Mouse (Mus musculus): ENCODE measurements around the gene Sorcs1. TPM values are rescaled to one million over a fixed set of nuclear protein-coding genes. Genes with fewer than 3 reads are reported as not detected.

Sorcs1 gene
- polyA plus RNA-seq, 1 experiment from 2014 or later = 1.1 TPM

GRCm38 (mm10) chr19:50640251-50641032 is 38.0 kb downstream of the Sorcs1 start:
- WGBS = 82% methylated on average over 8 of the region's 8 CpGs
- Histone ChIP-seq H3K4me2 (no peak overlapping the region), H3K27me3 (no peaks in the 10 kb centered on the region), H3K4me3 (replicated peaks) (no peak overlapping the region), H3K36me3 (no peaks in the 10 kb centered on the region), H3K4me1 (replicated peaks) (no peaks in the 10 kb centered on the region; the same call in 1 of the 2 replicates), H3K9ac (replicated peaks) (no peak overlapping the region), H3K27ac (no peak overlapping the region), H3K9me3 (no peaks in the 10 kb centered on the region)
- no peak for ATAC-seq (ENCODE audit: insufficient number of reproducible peaks, insufficient read depth, low FRiP score, low TSS enrichment, low read depth)

GRCm38 (mm10) chr19:50638176-50638575 is 40.3 kb downstream of the Sorcs1 start:
- H3K27ac ChIP-seq = no peak overlapping the region
- no peak for ATAC-seq (ENCODE audit: insufficient number of reproducible peaks, insufficient read depth, low FRiP score, low TSS enrichment, low read depth)
- WGBS = 77% methylated on average over 6 of the region's 6 CpGs
- H3K36me3 ChIP-seq = no peaks in the 10 kb centered on the region
- no peaks in the 10 kb centered on the region; the same call in 1 of the 2 replicates for H3K4me1 ChIP-seq (replicated peaks)
- H3K4me3 ChIP-seq (replicated peaks) = no peak overlapping the region
- no peaks in the 10 kb centered on the region for H3K9me3 ChIP-seq
- 0 out of 2 replicates have a peak, but pooled peaks cover 3% of the 10 kb centered on the region for H3K27me3 ChIP-seq
- H3K4me2 ChIP-seq = no peak overlapping the region
- no peak overlapping the region for H3K9ac ChIP-seq (replicated peaks)

- Histone ChIP-seq H3K4me1 (replicated peaks) (peaks cover 8% of the 10 kb centered on the region), H3K4me2 (peak overlapping the region; percentile 17; the same call in 1 of the 2 replicates), H3K4me3 (replicated peaks) (no peak overlapping the region), H3K9me3 (no peaks in the 10 kb centered on the region), H3K9ac (replicated peaks) (no peak overlapping the region), H3K27ac (no peak overlapping the region), H3K27me3 (no peaks in the 10 kb centered on the region), H3K36me3 (no peaks in the 10 kb centered on the region)
- WGBS = 26% methylated on average over 9 of the region's 9 CpGs
- no peak for ATAC-seq (ENCODE audit: insufficient number of reproducible peaks, insufficient read depth, low FRiP score, low TSS enrichment, low read depth)
Observed at GRCm38 (mm10) chr19:50614013-50614412, 64.4 kb downstream of the Sorcs1 start.

- ATAC-seq (ENCODE audit: insufficient number of reproducible peaks, insufficient read depth, low FRiP score, low TSS enrichment, low read depth) = no peak
- 15% methylated on average over 3 of the region's 3 CpGs for WGBS
- H3K4me3 ChIP-seq (replicated peaks) = no peak overlapping the region
Observed at GRCm38 (mm10) chr19:50611619-50612018, 66.8 kb downstream of the Sorcs1 start.

GRCm38 (mm10) chr19:50603882-50604281 is 74.6 kb downstream of the Sorcs1 start:
- no peak overlapping the region for H3K9ac ChIP-seq (replicated peaks)
- H3K27me3 ChIP-seq = no peaks in the 10 kb centered on the region
- no peak for ATAC-seq (ENCODE audit: insufficient number of reproducible peaks, insufficient read depth, low FRiP score, low TSS enrichment, low read depth)
- no peaks in the 10 kb centered on the region for H3K36me3 ChIP-seq
- no peaks in the 10 kb centered on the region for H3K4me1 ChIP-seq (replicated peaks)
- no peak overlapping the region for H3K4me3 ChIP-seq (replicated peaks)
- no peak overlapping the region for H3K27ac ChIP-seq
- 63% methylated on average over 4 of the region's 4 CpGs for WGBS
- no peak overlapping the region for H3K4me2 ChIP-seq
- no peaks in the 10 kb centered on the region for H3K9me3 ChIP-seq

More at GRCm38 (mm10) chr19:50611619-50612018, 66.8 kb downstream of the Sorcs1 start:
- Histone ChIP-seq H3K4me1 (replicated peaks) (peaks cover 8% of the 10 kb centered on the region), H3K27me3 (no peaks in the 10 kb centered on the region), H3K36me3 (no peaks in the 10 kb centered on the region), H3K27ac (no peak overlapping the region), H3K9me3 (no peaks in the 10 kb centered on the region), H3K4me2 (no peak overlapping the region), H3K9ac (replicated peaks) (no peak overlapping the region)

- no peaks in the 10 kb centered on the region for H3K9me3 ChIP-seq
- no peak for ATAC-seq (ENCODE audit: insufficient number of reproducible peaks, insufficient read depth, low FRiP score, low TSS enrichment, low read depth)
- H3K9ac ChIP-seq (replicated peaks) = no peak overlapping the region
- WGBS = 82% methylated on average over 5 of the region's 5 CpGs
- no peak overlapping the region for H3K4me3 ChIP-seq (replicated peaks)
- H3K27me3 ChIP-seq = no peaks in the 10 kb centered on the region
- no peak overlapping the region for H3K4me2 ChIP-seq
- H3K36me3 ChIP-seq = no peaks in the 10 kb centered on the region
- H3K4me1 ChIP-seq (replicated peaks) = no peaks in the 10 kb centered on the region
- no peak overlapping the region for H3K27ac ChIP-seq
Observed at GRCm38 (mm10) chr19:50603380-50603779, 75.1 kb downstream of the Sorcs1 start.

- Histone ChIP-seq H3K27me3 (no peaks in the 10 kb centered on the region), H3K4me3 (replicated peaks) (no peak overlapping the region), H3K36me3 (no peaks in the 10 kb centered on the region), H3K27ac (no peak overlapping the region), H3K4me2 (no peak overlapping the region), H3K4me1 (replicated peaks) (no peaks in the 10 kb centered on the region), H3K9me3 (no peaks in the 10 kb centered on the region), H3K9ac (replicated peaks) (no peak overlapping the region)
- WGBS = 77% methylated on average over 4 of the region's 4 CpGs
- no peak for ATAC-seq (ENCODE audit: insufficient number of reproducible peaks, insufficient read depth, low FRiP score, low TSS enrichment, low read depth)
Observed at GRCm38 (mm10) chr19:50597300-50597699, 81.1 kb downstream of the Sorcs1 start.

GRCm38 (mm10) chr19:50586182-50586581 is 92.3 kb downstream of the Sorcs1 start:
- WGBS = 93% methylated on average over 5 of the region's 5 CpGs
- no peak for ATAC-seq (ENCODE audit: insufficient number of reproducible peaks, insufficient read depth, low FRiP score, low TSS enrichment, low read depth)

GRCm38 (mm10) chr19:50582952-50583351 is 95.5 kb downstream of the Sorcs1 start:
- H3K36me3 ChIP-seq = no peaks in the 10 kb centered on the region
- H3K4me1 ChIP-seq (replicated peaks) = no peaks in the 10 kb centered on the region
- no peak for ATAC-seq (ENCODE audit: insufficient number of reproducible peaks, insufficient read depth, low FRiP score, low TSS enrichment, low read depth)
- H3K27me3 ChIP-seq = no peaks in the 10 kb centered on the region
- no peak overlapping the region for H3K27ac ChIP-seq
- H3K9ac ChIP-seq (replicated peaks) = no peak overlapping the region
- H3K4me2 ChIP-seq = no peak overlapping the region
- no peaks in the 10 kb centered on the region for H3K9me3 ChIP-seq
- H3K4me3 ChIP-seq (replicated peaks) = no peak overlapping the region

More at GRCm38 (mm10) chr19:50586182-50586581, 92.3 kb downstream of the Sorcs1 start:
- Histone ChIP-seq H3K9me3 (no peaks in the 10 kb centered on the region), H3K4me3 (replicated peaks) (no peak overlapping the region), H3K27ac (no peak overlapping the region), H3K4me1 (replicated peaks) (no peaks in the 10 kb centered on the region), H3K9ac (replicated peaks) (no peak overlapping the region), H3K27me3 (no peaks in the 10 kb centered on the region), H3K4me2 (no peak overlapping the region), H3K36me3 (no peaks in the 10 kb centered on the region)

- Histone ChIP-seq H3K4me2 (no peak overlapping the region), H3K27me3 (no peaks in the 10 kb centered on the region), H3K9me3 (no peaks in the 10 kb centered on the region), H3K4me1 (replicated peaks) (no peaks in the 10 kb centered on the region), H3K4me3 (replicated peaks) (no peak overlapping the region), H3K9ac (replicated peaks) (no peak overlapping the region), H3K36me3 (no peaks in the 10 kb centered on the region), H3K27ac (no peak overlapping the region)
- ATAC-seq (ENCODE audit: insufficient number of reproducible peaks, insufficient read depth, low FRiP score, low TSS enrichment, low read depth) = no peak
- WGBS = 71% methylated on average over 1 of the region's 1 CpGs
Observed at GRCm38 (mm10) chr19:50569669-50570195, 108.7 kb downstream of the Sorcs1 start.

- ATAC-seq (ENCODE audit: insufficient number of reproducible peaks, insufficient read depth, low FRiP score, low TSS enrichment, low read depth) = no peak
- WGBS = 78% methylated on average over 2 of the region's 2 CpGs
- Histone ChIP-seq H3K27ac (no peak overlapping the region), H3K27me3 (no peaks in the 10 kb centered on the region), H3K4me3 (replicated peaks) (no peak overlapping the region), H3K9me3 (no peaks in the 10 kb centered on the region), H3K4me1 (replicated peaks) (no peaks in the 10 kb centered on the region), H3K4me2 (no peak overlapping the region), H3K9ac (replicated peaks) (no peak overlapping the region), H3K36me3 (no peaks in the 10 kb centered on the region)
Observed at GRCm38 (mm10) chr19:50566306-50566705, 112.1 kb downstream of the Sorcs1 start.
